Mouse (Mus musculus) adrenal gland, adult 8-10 months (tissue): ENCODE measurements at regions not wholly inside any gene's neighbourhood (a gene's known extent, or its start where the extent isn't known, plus 50 kb on each side); places are given as distances from the start of the nearest gene placed in this dataset.

Source experiments
- DNase-seq: peaks from one replicate; pipeline ENCODE4 v3.0.0; 2022

- DNase-seq: no peak
Observed at GRCm38 (mm10) chr8:109155489-109155888, 338.3 kb upstream of the Pmfbp1 start.

GRCm38 (mm10) chr8:109156016-109156415, 337.8 kb upstream of the Pmfbp1 start:
- DNase-seq: no peak

- DNase-seq: no peak
Observed at GRCm38 (mm10) chr8:109172701-109173100, 321.1 kb upstream of the Pmfbp1 start.

- peak; percentile 47 for DNase-seq
Observed at GRCm38 (mm10) chr8:109185558-109186198, 308.1 kb upstream of the Pmfbp1 start.

GRCm38 (mm10) chr8:109187617-109188016, 306.2 kb upstream of the Pmfbp1 start:
- DNase-seq: no peak

- DNase-seq: no peak
Observed at GRCm38 (mm10) chr8:109214247-109214646, 279.6 kb upstream of the Pmfbp1 start.

- DNase-seq: no peak
Observed at GRCm38 (mm10) chr8:109216318-109216717, 277.5 kb upstream of the Pmfbp1 start.

GRCm38 (mm10) chr8:109217326-109217725, 276.5 kb upstream of the Pmfbp1 start:
- DNase-seq: peak; percentile 24

- DNase-seq: no peak
Observed at GRCm38 (mm10) chr8:109232281-109233234, 261.3 kb upstream of the Pmfbp1 start.

- DNase-seq: no peak
Observed at GRCm38 (mm10) chr8:109245526-109245925, 248.3 kb upstream of the Pmfbp1 start.

- no peak for DNase-seq
Observed at GRCm38 (mm10) chr8:109247875-109248274, 246.0 kb upstream of the Pmfbp1 start.

GRCm38 (mm10) chr8:109248356-109248755, 245.5 kb upstream of the Pmfbp1 start:
- DNase-seq: no peak

- DNase-seq: no peak
Observed at GRCm38 (mm10) chr8:109249256-109249655, 244.6 kb upstream of the Pmfbp1 start.

- DNase-seq: no peak
Observed at GRCm38 (mm10) chr8:109249691-109250090, 244.1 kb upstream of the Pmfbp1 start.

- no peak for DNase-seq
Observed at GRCm38 (mm10) chr8:109250551-109250950, 243.3 kb upstream of the Pmfbp1 start.

GRCm38 (mm10) chr8:109251360-109251798, 242.4 kb upstream of the Pmfbp1 start:
- no peak for DNase-seq

GRCm38 (mm10) chr8:109252404-109252803, 241.4 kb upstream of the Pmfbp1 start:
- no peak for DNase-seq

- DNase-seq: no peak
Observed at GRCm38 (mm10) chr8:109279129-109279528, 214.7 kb upstream of the Pmfbp1 start.

GRCm38 (mm10) chr8:109280540-109280939, 213.3 kb upstream of the Pmfbp1 start:
- DNase-seq: no peak

GRCm38 (mm10) chr8:109281598-109281997, 212.2 kb upstream of the Pmfbp1 start:
- no peak for DNase-seq

GRCm38 (mm10) chr8:109310670-109311386, 183.0 kb upstream of the Pmfbp1 start:
- no peak for DNase-seq

- DNase-seq: no peak
Observed at GRCm38 (mm10) chr8:109311484-109312210, 182.2 kb upstream of the Pmfbp1 start.
